Mouse (Mus musculus): ENCODE measurements at regions not wholly inside any gene's neighbourhood (a gene's known extent, or its start where the extent isn't known, plus 50 kb on each side); places are given as distances from the start of the nearest gene placed in this dataset.

- WGBS = 88% methylated on average over 6 of the region's 6 CpGs
- Histone ChIP-seq H3K27ac (no peak overlapping the region), H3K4me1 (no peaks in the 10 kb centered on the region), H3K4me3 (no peak overlapping the region), H3K9me3 (no peaks in the 10 kb centered on the region), H3K27me3 (ENCODE audit: poor library complexity, severe bottlenecking) (no peaks in the 10 kb centered on the region), H3K36me3 (replicated peaks) (no peaks in the 10 kb centered on the region)
- no peak for DNase-seq (ENCODE audit: extremely low spot score, low spot score)
These were observed 80.6 kb upstream of the Itga1 start for GRCm38 (mm10) chr13:115182211-115182870.

GRCm38 (mm10) chr13:115178175-115178917 is 76.6 kb upstream of the Itga1 start:
- H3K36me3 ChIP-seq (replicated peaks) = no peaks in the 10 kb centered on the region
- H3K4me1 ChIP-seq = no peaks in the 10 kb centered on the region
- DNase-seq (ENCODE audit: extremely low spot score, low spot score) = no peak
- WGBS = 92% methylated on average over 7 of the region's 7 CpGs
- no peak overlapping the region for H3K27ac ChIP-seq
- H3K9me3 ChIP-seq = no peaks in the 10 kb centered on the region
- no peak overlapping the region for H3K4me3 ChIP-seq
- H3K27me3 ChIP-seq (ENCODE audit: poor library complexity, severe bottlenecking) = no peaks in the 10 kb centered on the region

GRCm38 (mm10) chr13:115171347-115172062 is 69.7 kb upstream of the Itga1 start:
- WGBS = 84% methylated on average over 7 of the region's 7 CpGs
- no peak overlapping the region for H3K27ac ChIP-seq
- H3K4me1 ChIP-seq = no peaks in the 10 kb centered on the region

GRCm38 (mm10) chr13:115165981-115166380 is 64.2 kb upstream of the Itga1 start:
- WGBS = 90% methylated on average over 3 of the region's 3 CpGs
- no peak for DNase-seq (ENCODE audit: extremely low spot score, low spot score)
- no peaks in the 10 kb centered on the region for H3K9me3 ChIP-seq
- H3K36me3 ChIP-seq (replicated peaks) = no peaks in the 10 kb centered on the region
- no peak overlapping the region for H3K27ac ChIP-seq
- H3K27me3 ChIP-seq (ENCODE audit: poor library complexity, severe bottlenecking) = no peaks in the 10 kb centered on the region
- no peak overlapping the region for H3K4me3 ChIP-seq
- H3K4me1 ChIP-seq = no peaks in the 10 kb centered on the region

More at GRCm38 (mm10) chr13:115171347-115172062, 69.7 kb upstream of the Itga1 start:
- Histone ChIP-seq H3K27me3 (ENCODE audit: poor library complexity, severe bottlenecking) (no peaks in the 10 kb centered on the region), H3K9me3 (no peaks in the 10 kb centered on the region), H3K36me3 (replicated peaks) (no peaks in the 10 kb centered on the region), H3K4me3 (no peak overlapping the region)
- DNase-seq (ENCODE audit: extremely low spot score, low spot score) = no peak

GRCm38 (mm10) chr13:115162689-115163413 is 61.1 kb upstream of the Itga1 start:
- Histone ChIP-seq H3K4me1 (no peaks in the 10 kb centered on the region), H3K36me3 (replicated peaks) (no peaks in the 10 kb centered on the region), H3K27ac (no peak overlapping the region), H3K27me3 (ENCODE audit: poor library complexity, severe bottlenecking) (no peaks in the 10 kb centered on the region), H3K4me3 (no peak overlapping the region), H3K9me3 (no peaks in the 10 kb centered on the region)
- no peak for DNase-seq (ENCODE audit: extremely low spot score, low spot score)
- 91% methylated on average over 4 of the region's 4 CpGs for WGBS

GRCm38 (mm10) chr13:115159386-115159785 is 57.6 kb upstream of the Itga1 start:
- Histone ChIP-seq H3K36me3 (replicated peaks) (no peaks in the 10 kb centered on the region), H3K4me1 (no peaks in the 10 kb centered on the region), H3K4me3 (no peak overlapping the region), H3K27me3 (ENCODE audit: poor library complexity, severe bottlenecking) (no peaks in the 10 kb centered on the region), H3K27ac (no peak overlapping the region), H3K9me3 (no peaks in the 10 kb centered on the region)
- DNase-seq (ENCODE audit: extremely low spot score, low spot score) = no peak
- 80% methylated on average over 4 of the region's 4 CpGs for WGBS
